Mouse (Mus musculus) limb, embryonic 11.5 days (tissue): ENCODE measurements around the gene Mfsd5. TPM values are rescaled to one million over a fixed set of nuclear protein-coding genes. Genes with fewer than 3 reads are reported as not detected.

Experiments used
- ATAC-seq: fragments of 200-750 bp; cut with Nextera tagmentation; 2 replicates; pipeline ENCODE4 v1.8.0; 2017; ENCODE audit warnings: low read depth; ENCODE audit not compliant: insufficient number of reproducible peaks, low FRiP score, low TSS enrichment
- DNase-seq: peaks from one replicate; pipeline ENCODE4 v3.0.0-alpha.2; 2015; ENCODE audit warnings: low spot score
- H3K27ac ChIP-seq: fragments of 300-500 bp; sonication (generic); replicated peaks from 2 replicates; pipeline ENCODE4 v1.5.1; 2014; ENCODE audit warnings: low read depth, mild to moderate bottlenecking, low read length
- H3K27me3 ChIP-seq: fragments of 300-500 bp; sonication (generic); 2 replicates; pipeline ENCODE4 v1.6.1; 2014; ENCODE audit warnings: mild to moderate bottlenecking, low read length, mixed read lengths; ENCODE audit not compliant: control insufficient read depth, insufficient read depth
- H3K36me3 ChIP-seq: fragments of 300-500 bp; sonication (generic); 2 replicates; pipeline ENCODE4 v1.6.1; 2014; ENCODE audit warnings: mild to moderate bottlenecking, low read length, moderate library complexity, mixed read lengths; ENCODE audit not compliant: control insufficient read depth, insufficient read depth
- H3K4me1 ChIP-seq: fragments of 300-500 bp; sonication (generic); 2 replicates; pipeline ENCODE4 v1.6.1; 2014; ENCODE audit warnings: low read length, mixed read lengths; ENCODE audit not compliant: control insufficient read depth, insufficient read depth
- H3K4me2 ChIP-seq: fragments of 300-500 bp; sonication (generic); 2 replicates; pipeline ENCODE4 v1.6.1; 2014; ENCODE audit warnings: low read depth, mild to moderate bottlenecking, moderate library complexity; ENCODE audit not compliant: severe bottlenecking
- H3K4me3 ChIP-seq: fragments of 300-500 bp; sonication (generic); 2 replicates; pipeline ENCODE4 v1.5.1; 2014; ENCODE audit warnings: low read depth, low read length
- H3K9ac ChIP-seq: fragments of 300-500 bp; sonication (generic); 2 replicates; pipeline ENCODE4 v1.6.1; 2014; ENCODE audit warnings: mild to moderate bottlenecking, low read length
- H3K9me3 ChIP-seq: fragments of 300-500 bp; sonication (generic); 2 replicates; pipeline ENCODE4 v1.6.1; 2016; ENCODE audit warnings: low read length; ENCODE audit not compliant: control insufficient read depth
- WGBS: fragments of 180-500 bp; shearing (Covaris S2); extraction: QIAGEN DNeasy Blood & Tissue Kit; methylation state at CpG from one replicate; pipeline ENCODE4 v1.1.7; 2014; 5-methylcytosine and 5-hydroxymethylcytosine counted together
- polyA plus RNA-seq: library from polyadenylated mRNA; unstranded; fragments of >200 nt; fragmentation: Nextera tagmentation; extraction: Ambion mirVana; gene quantifications from 2 replicates; pipeline ENCODE4 v1.2.1, GENCODE M21; 2014

Mfsd5 gene
- polyA plus RNA-seq, 1 experiment from 2014 or later, result 62.8 TPM

- ATAC-seq, result no peak
- 84% methylated on average over 2 of the region's 2 CpGs for WGBS
- peaks cover 19% of the 10 kb centered on the region for H3K4me1 ChIP-seq
These were observed 16.2 kb upstream of the Mfsd5 start for GRCm38 (mm10) chr15:102263037-102263436.

GRCm38 (mm10) chr15:102265548-102265947, 13.7 kb upstream of the Mfsd5 start:
- ATAC-seq (no peak), DNase-seq (no peak)
- no peak overlapping the region for H3K4me2 ChIP-seq
- no peaks in the 10 kb centered on the region for H3K9me3 ChIP-seq
- no peaks in the 10 kb centered on the region for H3K36me3 ChIP-seq
- H3K9ac ChIP-seq, result no peak overlapping the region
- no peak overlapping the region for H3K4me3 ChIP-seq
- peaks cover 11% of the 10 kb centered on the region for H3K4me1 ChIP-seq
- no peak overlapping the region for H3K27ac ChIP-seq
- H3K27me3 ChIP-seq, result no peaks in the 10 kb centered on the region
- 94% methylated on average over 5 of the region's 5 CpGs for WGBS

More at GRCm38 (mm10) chr15:102263037-102263436, 16.2 kb upstream of the Mfsd5 start:
- DNase-seq, result no peak
- Histone ChIP-seq H3K4me3 (no peak overlapping the region), H3K9me3 (no peaks in the 10 kb centered on the region), H3K27me3 (no peaks in the 10 kb centered on the region), H3K36me3 (no peaks in the 10 kb centered on the region), H3K9ac (no peak overlapping the region), H3K27ac (no peak overlapping the region), H3K4me2 (no peak overlapping the region)

DNA sequence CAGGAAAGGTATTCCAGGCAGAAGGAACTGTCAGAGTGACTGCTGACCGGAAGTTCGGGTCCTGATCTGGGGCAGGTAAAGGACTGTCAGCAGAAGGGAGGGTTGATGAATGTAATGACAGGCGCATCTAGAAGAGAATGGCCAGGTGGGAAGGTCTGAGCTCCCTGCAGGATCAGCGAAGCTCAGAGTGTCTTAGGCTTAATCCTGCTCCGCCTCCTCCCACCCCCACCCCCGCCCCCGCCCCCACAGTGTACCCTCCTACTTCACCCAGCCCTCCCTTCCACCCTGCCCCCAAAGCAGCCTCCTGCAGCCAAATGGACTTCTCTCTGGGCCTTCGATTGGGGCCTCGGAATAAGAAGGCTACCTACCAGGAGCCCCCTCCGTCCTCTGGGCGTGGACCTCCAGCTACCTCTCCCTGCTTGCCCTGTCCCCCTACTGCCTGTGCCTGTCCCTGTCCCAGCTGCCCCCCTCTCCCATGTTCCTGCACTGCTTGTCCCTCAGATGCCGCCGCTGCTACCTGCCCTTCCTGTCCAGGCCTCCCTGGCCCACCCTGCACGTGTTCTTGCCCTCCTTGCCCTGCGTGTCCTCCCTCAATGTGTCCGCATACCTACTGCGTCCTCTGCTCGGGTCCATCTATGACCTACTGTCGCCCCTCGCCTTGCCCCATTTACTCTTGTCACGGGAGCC, 8.8 kb upstream of the Mfsd5 start, which contains the start of gene Gm9918:
Gene Gm9918, plus strand, starts transcription at position 290 of the 687 bp plus-strand sequence.
- Histone ChIP-seq H3K27ac (no peak within 1 kb of the TSS), H3K27me3 (no peaks in the 10 kb centered on the region), H3K9me3 (no peaks in the 10 kb centered on the region), H3K4me3 (peak within 1 kb of the TSS; percentile 22), H3K4me1 (peaks cover 18% of the 10 kb centered on the region), H3K4me2 (peak within 1 kb of the TSS; percentile 47), H3K36me3 (no peaks in the 10 kb centered on the region), H3K9ac (peak within 1 kb of the TSS; percentile 46)
- DNase-seq, result peak; percentile 39
- WGBS, result 10% methylated on average over 21 of the region's 21 CpGs
- peak; percentile 62; the same call in 1 of the 2 replicates for ATAC-seq

DNA sequence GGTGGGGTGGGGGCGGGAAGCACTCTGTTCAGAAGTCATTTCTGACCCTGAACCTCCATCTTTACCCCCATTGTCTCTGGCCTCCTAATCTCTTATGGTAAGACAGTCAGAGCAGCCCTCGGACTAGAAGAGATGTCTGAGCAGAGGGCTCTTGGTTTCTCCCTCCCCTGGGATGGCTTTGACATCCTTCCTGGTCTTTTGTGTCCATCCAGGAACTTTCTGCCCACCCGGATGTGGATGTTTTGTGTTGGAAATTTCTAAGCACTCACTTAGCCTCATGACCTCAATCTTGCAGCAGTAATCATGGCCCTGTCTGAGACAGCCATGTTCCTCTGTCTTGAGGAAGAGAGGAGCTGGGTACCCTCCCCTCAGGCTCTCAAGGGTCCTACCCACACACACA, 7.8 kb upstream of the Mfsd5 start:
- H3K27ac ChIP-seq, result no peak overlapping the region
- ATAC-seq (no peak), DNase-seq (no peak)
- no peak overlapping the region for H3K4me3 ChIP-seq
- H3K4me2 ChIP-seq, result peak overlapping the region; percentile 47
- H3K9ac ChIP-seq, result no peak overlapping the region; the same call in 1 of the 2 replicates
- H3K9me3 ChIP-seq, result no peaks in the 10 kb centered on the region
- WGBS, result 43% methylated on average over 3 of the region's 3 CpGs
- H3K36me3 ChIP-seq, result no peaks in the 10 kb centered on the region
- peaks cover 18% of the 10 kb centered on the region for H3K4me1 ChIP-seq
- no peaks in the 10 kb centered on the region for H3K27me3 ChIP-seq

GRCm38 (mm10) chr15:102273982-102274716, 5.1 kb upstream of the Mfsd5 start:
- H3K4me2 ChIP-seq, result no peak overlapping the region
- H3K4me3 ChIP-seq, result no peak overlapping the region
- H3K36me3 ChIP-seq, result no peaks in the 10 kb centered on the region
- DNase-seq (no peak), ATAC-seq (no peak)
- no peak overlapping the region for H3K9ac ChIP-seq
- peaks cover 18% of the 10 kb centered on the region for H3K4me1 ChIP-seq
- H3K9me3 ChIP-seq, result no peaks in the 10 kb centered on the region
- WGBS, result 76% methylated on average over 6 of the region's 6 CpGs
- no peaks in the 10 kb centered on the region for H3K27me3 ChIP-seq
- H3K27ac ChIP-seq, result no peak overlapping the region

GRCm38 (mm10) chr15:102278726-102279091, 545 bp upstream of the Mfsd5 start:
- no peaks in the 10 kb centered on the region for H3K27me3 ChIP-seq
- peaks cover 13% of the 10 kb centered on the region for H3K36me3 ChIP-seq
- H3K4me2 ChIP-seq, result peak overlapping the region; percentile 73
- peak overlapping the region; percentile 78; the same call in 1 of the 2 replicates for H3K9ac ChIP-seq
- peak overlapping the region; percentile 80; the same call in 1 of the 2 replicates for H3K27ac ChIP-seq
- ATAC-seq (no peak), DNase-seq (no peak)
- 40% methylated on average over 7 of the region's 7 CpGs for WGBS
- no peaks in the 10 kb centered on the region for H3K9me3 ChIP-seq
- peak overlapping the region; percentile 94 for H3K4me3 ChIP-seq
- peaks cover 7% of the 10 kb centered on the region for H3K4me1 ChIP-seq

GRCm38 (mm10) chr15:102279783-102280520, 698 bp downstream of the Mfsd5 start:
- DNase-seq, result no peak

GRCm38 (mm10) chr15:102280623-102281022, 1.4 kb downstream of the Mfsd5 start:
- Histone ChIP-seq H3K4me1 (peaks cover 7% of the 10 kb centered on the region), H3K27ac (no peak overlapping the region), H3K36me3 (peaks cover 13% of the 10 kb centered on the region), H3K4me2 (peak overlapping the region; percentile 73), H3K4me3 (peak overlapping the region; percentile 94; the same call in 1 of the 2 replicates), H3K9ac (no peak overlapping the region), H3K27me3 (no peaks in the 10 kb centered on the region), H3K9me3 (no peaks in the 10 kb centered on the region)
- ATAC-seq (no peak), DNase-seq (no peak)
- WGBS, result 95% methylated on average over 19 of the region's 19 CpGs

More at GRCm38 (mm10) chr15:102279783-102280520, 698 bp downstream of the Mfsd5 start:
- peak overlapping the region; percentile 80; the same call in 1 of the 2 replicates for H3K27ac ChIP-seq
- H3K4me1 ChIP-seq, result peaks cover 7% of the 10 kb centered on the region
- H3K4me2 ChIP-seq, result peak overlapping the region; percentile 73
- WGBS, result 25% methylated on average over 13 of the region's 13 CpGs
- ATAC-seq, result 0 out of 2 replicates have a peak, but pooled peaks have one; percentile 7
- H3K9me3 ChIP-seq, result no peaks in the 10 kb centered on the region
- peaks cover 13% of the 10 kb centered on the region for H3K36me3 ChIP-seq
- peak overlapping the region; percentile 94 for H3K4me3 ChIP-seq
- H3K9ac ChIP-seq, result peak overlapping the region; percentile 78
- H3K27me3 ChIP-seq, result no peaks in the 10 kb centered on the region
